In genomic region chr10:58258466-58258865, GRCm38 (mm10) we compare ENCODE assay signal across 16 mouse cellular contexts. TPM values are rescaled to one million over a fixed set of nuclear protein-coding genes. Genes with fewer than 3 reads are reported as not detected.
DNase-seq lines count a peak whose midpoint lies in the region; TF ChIP-seq lines count a peak whose summit lies in the region.
"Had no signal": no experiment of that assay in that cellular context is flagged by ENCODE, and none has a peak within 500 bp of the region (broad histone marks: within the 10 kb centered on the region; RNA-seq: fewer than 3 reads in every experiment).

No protein-coding gene starts in this region.

- H3K4me3 ChIP-seq in kidney, adult 2 months (ENCODE audit: insufficient read depth, low read depth, low read length) = no peak overlapping the region
- H3K4me3 ChIP-seq: liver, embryonic 15.5 days had no signal

- H3K27me3 ChIP-seq in kidney, adult 2 months (replicated peaks; ENCODE audit: control insufficient read depth, insufficient read depth, low read length) = no peaks in the 10 kb centered on the region
- H3K27me3 ChIP-seq: liver, embryonic 15.5 days had no signal

- peak; percentile 49 for DNase-seq in adrenal gland, adult 2 months
- no peak for DNase-seq in adrenal gland, adult 8-10 months
- peak; percentile 17 for DNase-seq in kidney, adult 2 months
- no peak for DNase-seq in kidney, postnatal 25 days
- DNase-seq in thymus, postnatal 0 days (ENCODE audit: low spot score) = peak; percentile 12
- DNase-seq in thymus, postnatal 4 days = no peak
- no peak for DNase-seq in Muller cell, postnatal 12 days (ENCODE audit: inconsistent ontology term)
- no peak for DNase-seq in gastrocnemius, postnatal 36 days
- DNase-seq: heart, adult 11 months; layer of hippocampus, postnatal 36 days had no signal

- TF ChIP-seq POLR2A in kidney, adult 2 months (IDR thresholded peaks at IDR 0.05; ENCODE audit: low read depth, low read length) = no peak

- H3K27ac ChIP-seq in kidney, adult 2 months (ENCODE audit: insufficient read depth, low read depth, low read length) = no peak overlapping the region
- H3K27ac ChIP-seq: liver, embryonic 15.5 days had no signal

- WGBS in kidney, adult 2 months = 52% methylated on average over 5 of the region's 5 CpGs

- intact Hi-C loops in gastrocnemius, postnatal 36 days (cut with DNase I) = no loop called here

- TF ChIP-seq CTCF in kidney, adult 2 months (conservative IDR thresholded peaks at IDR 0.05; ENCODE audit: insufficient read depth, insufficient read length, low read depth, low read length) = no peak

- peaks cover 3% of the 10 kb centered on the region; the same call in 1 of the 2 replicates for H3K4me1 ChIP-seq in kidney, adult 2 months (ENCODE audit: control insufficient read depth, insufficient read depth, low read length)

- peaks cover 2% of the 10 kb centered on the region for H3K36me3 ChIP-seq in kidney, adult 2 months (ENCODE audit: control insufficient read depth, insufficient read depth, low read length)

RNA-seq across cellular contexts. Expression of gene Gcc2, which starts 3.2 kb away (rescaled TPM):
- 10 to 100 TPM; 32.8 to 46.7 TPM for total RNA-seq in adrenal gland, adult 2 months (2021)
- polyA plus RNA-seq in adrenal gland, adult 2 months (2012; rRNA removed) = 1.2 and 2.2 TPM in 2 replicates
- 10 to 100 TPM; 49.4 to 60.0 (median 54.1) TPM for total RNA-seq in adrenal gland, adult 8-10 months (2022)
- 11.3 and 13.0 TPM in 2 replicates for polyA plus RNA-seq in kidney, adult 2 months (2012; rRNA removed)
- 67.6 and 70.5 TPM in 2 replicates for polyA plus RNA-seq in thymus, postnatal 0 days (2015; fragmentation: Nextera tagmentation; extraction: Ambion mirVana)
- total RNA-seq in gastrocnemius, postnatal 36 days (2021) = 10 to 100 TPM; 15.1 to 24.0 TPM

RNA-seq across cellular contexts. Expression of gene Gm4981, which starts 22.0 kb away (rescaled TPM):
- total RNA-seq in adrenal gland, adult 2 months (2021) = not detected
- not detected in 2 replicates for polyA plus RNA-seq in adrenal gland, adult 2 months (2012; rRNA removed)
- not detected for total RNA-seq in adrenal gland, adult 8-10 months (2022)
- not detected in 2 replicates for polyA plus RNA-seq in kidney, adult 2 months (2012; rRNA removed)
- not detected in 2 replicates for polyA plus RNA-seq in thymus, postnatal 0 days (2015; fragmentation: Nextera tagmentation; extraction: Ambion mirVana)
- not detected for total RNA-seq in gastrocnemius, postnatal 36 days (2021)
- total RNA-seq: common myeloid progenitor, adult 5-6 weeks; layer of hippocampus, postnatal 36 days; monocyte, adult 5-6 weeks had no signal
- polyA plus RNA-seq: C2C12; forebrain, embryonic 16.5 days; hindbrain, embryonic 16.5 days; liver, embryonic 15.5 days had no signal

RNA-seq across cellular contexts. Expression of gene Duxf3, which starts 26.0 kb away (rescaled TPM):
- not detected for total RNA-seq in adrenal gland, adult 2 months (2021)
- polyA plus RNA-seq in adrenal gland, adult 2 months (2012; rRNA removed) = not detected in 2 replicates
- not detected for total RNA-seq in adrenal gland, adult 8-10 months (2022)
- polyA plus RNA-seq in kidney, adult 2 months (2012; rRNA removed) = not detected in 2 replicates
- polyA plus RNA-seq in thymus, postnatal 0 days (2015; fragmentation: Nextera tagmentation; extraction: Ambion mirVana) = not detected in 2 replicates
- not detected for total RNA-seq in gastrocnemius, postnatal 36 days (2021)
- total RNA-seq: common myeloid progenitor, adult 5-6 weeks; layer of hippocampus, postnatal 36 days; monocyte, adult 5-6 weeks had no signal
- polyA plus RNA-seq: C2C12; forebrain, embryonic 16.5 days; hindbrain, embryonic 16.5 days; liver, embryonic 15.5 days had no signal

RNA-seq across cellular contexts. Expression of gene AW822073, which starts 33.7 kb away (rescaled TPM):
- not detected for total RNA-seq in adrenal gland, adult 2 months (2021)
- not detected in 2 replicates for polyA plus RNA-seq in adrenal gland, adult 2 months (2012; rRNA removed)
- total RNA-seq in adrenal gland, adult 8-10 months (2022) = not detected
- not detected in 2 replicates for polyA plus RNA-seq in kidney, adult 2 months (2012; rRNA removed)
- not detected in 2 replicates for polyA plus RNA-seq in thymus, postnatal 0 days (2015; fragmentation: Nextera tagmentation; extraction: Ambion mirVana)
- not detected for total RNA-seq in gastrocnemius, postnatal 36 days (2021)
- total RNA-seq: common myeloid progenitor, adult 5-6 weeks; layer of hippocampus, postnatal 36 days; monocyte, adult 5-6 weeks had no signal
- polyA plus RNA-seq: C2C12; forebrain, embryonic 16.5 days; hindbrain, embryonic 16.5 days; liver, embryonic 15.5 days had no signal

Comparison
In these comparisons a context has a peak if more than half of its experiments do, and no peak if none do; other contexts are left out.
1. DNase-seq: peak in adrenal gland, adult 2 months (single experiment), kidney, adult 2 months (single experiment) and thymus, postnatal 0 days (single experiment); none in adrenal gland, adult 8-10 months (single experiment), kidney, postnatal 25 days (0 of 2), thymus, postnatal 4 days (single experiment), Muller cell, postnatal 12 days (single experiment) and gastrocnemius, postnatal 36 days (0 of 2).